Mouse (Mus musculus): ENCODE data around the gene Gm17455. TPM values are rescaled to one million over a fixed set of nuclear protein-coding genes. Genes with fewer than 3 reads are reported as not detected.

Gm17455 gene
- polyA plus RNA-seq, 1 experiment from 2014 or later, result 0.22 TPM

GRCm38 (mm10) chr10:60422756-60423155, 23.2 kb downstream of the Gm17455 start:
- H3K9me3 ChIP-seq (replicated peaks), result no peaks in the 10 kb centered on the region
- H3K27ac ChIP-seq (replicated peaks), result no peak overlapping the region
- no peaks in the 10 kb centered on the region for H3K27me3 ChIP-seq
- no peak overlapping the region for H3K9ac ChIP-seq
- H3K4me1 ChIP-seq (replicated peaks), result no peaks in the 10 kb centered on the region
- 62% methylated on average over 7 of the region's 7 CpGs for WGBS (ENCODE audit: insufficient replicate concordance)
- no peak overlapping the region for H3K4me3 ChIP-seq (replicated peaks)
- H3K36me3 ChIP-seq (replicated peaks), result no peaks in the 10 kb centered on the region
- H3K4me2 ChIP-seq, result no peak overlapping the region
- ATAC-seq (ENCODE audit: insufficient read depth), result no peak

GRCm38 (mm10) chr10:60430001-60430400, 30.5 kb downstream of the Gm17455 start:
- no peaks in the 10 kb centered on the region for H3K4me1 ChIP-seq (replicated peaks)
- no peak for ATAC-seq (ENCODE audit: insufficient read depth)
- no peak overlapping the region for H3K9ac ChIP-seq
- H3K27ac ChIP-seq (replicated peaks), result no peak overlapping the region
- H3K9me3 ChIP-seq (replicated peaks), result no peaks in the 10 kb centered on the region
- H3K27me3 ChIP-seq, result no peaks in the 10 kb centered on the region
- no peaks in the 10 kb centered on the region for H3K36me3 ChIP-seq (replicated peaks)
- H3K4me2 ChIP-seq, result no peak overlapping the region
- WGBS (ENCODE audit: insufficient replicate concordance), result 70% methylated on average over 10 of the region's 10 CpGs
- no peak overlapping the region for H3K4me3 ChIP-seq (replicated peaks)

GRCm38 (mm10) chr10:60430591-60430990, 31.1 kb downstream of the Gm17455 start:
- ATAC-seq (ENCODE audit: insufficient read depth), result no peak
- no peaks in the 10 kb centered on the region for H3K9me3 ChIP-seq (replicated peaks)
- H3K4me3 ChIP-seq (replicated peaks), result no peak overlapping the region
- no peak overlapping the region for H3K9ac ChIP-seq
- no peak overlapping the region for H3K27ac ChIP-seq (replicated peaks)
- no peaks in the 10 kb centered on the region for H3K27me3 ChIP-seq
- H3K36me3 ChIP-seq (replicated peaks), result no peaks in the 10 kb centered on the region
- no peaks in the 10 kb centered on the region for H3K4me1 ChIP-seq (replicated peaks)
- WGBS (ENCODE audit: insufficient replicate concordance), result 46% methylated on average over 6 of the region's 6 CpGs
- H3K4me2 ChIP-seq, result no peak overlapping the region

- no peaks in the 10 kb centered on the region for H3K4me1 ChIP-seq (replicated peaks)
- H3K9me3 ChIP-seq (replicated peaks), result no peaks in the 10 kb centered on the region
- H3K4me2 ChIP-seq, result no peak overlapping the region
- no peaks in the 10 kb centered on the region for H3K27me3 ChIP-seq
- 28% methylated on average over 4 of the region's 4 CpGs for WGBS (ENCODE audit: insufficient replicate concordance)
- no peak for ATAC-seq (ENCODE audit: insufficient read depth)
- no peaks in the 10 kb centered on the region for H3K36me3 ChIP-seq (replicated peaks)
- H3K9ac ChIP-seq, result no peak overlapping the region
- H3K4me3 ChIP-seq (replicated peaks), result no peak overlapping the region
- H3K27ac ChIP-seq (replicated peaks), result no peak overlapping the region
These were observed 33.2 kb downstream of the Gm17455 start for GRCm38 (mm10) chr10:60432679-60433078.

- no peaks in the 10 kb centered on the region for H3K36me3 ChIP-seq (replicated peaks)
- ATAC-seq (ENCODE audit: insufficient read depth), result no peak
- H3K27ac ChIP-seq (replicated peaks), result no peak overlapping the region
- H3K4me2 ChIP-seq, result no peak overlapping the region
- no peak overlapping the region for H3K4me3 ChIP-seq (replicated peaks)
- no peak overlapping the region for H3K9ac ChIP-seq
- H3K4me1 ChIP-seq (replicated peaks), result no peaks in the 10 kb centered on the region
- no peaks in the 10 kb centered on the region for H3K27me3 ChIP-seq
- H3K9me3 ChIP-seq (replicated peaks), result no peaks in the 10 kb centered on the region
- 51% methylated on average over 4 of the region's 4 CpGs for WGBS (ENCODE audit: insufficient replicate concordance)
These were observed 42.8 kb downstream of the Gm17455 start for GRCm38 (mm10) chr10:60442321-60442720.

- WGBS (ENCODE audit: insufficient replicate concordance), result 5% methylated on average over 2 of the region's 2 CpGs
- Histone ChIP-seq H3K4me1 (replicated peaks) (no peaks in the 10 kb centered on the region), H3K27ac (replicated peaks) (no peak overlapping the region), H3K9me3 (replicated peaks) (no peaks in the 10 kb centered on the region), H3K9ac (no peak overlapping the region), H3K27me3 (no peaks in the 10 kb centered on the region), H3K36me3 (replicated peaks) (no peaks in the 10 kb centered on the region), H3K4me3 (replicated peaks) (no peak overlapping the region), H3K4me2 (no peak overlapping the region)
- ATAC-seq (ENCODE audit: insufficient read depth), result no peak
These were observed 43.6 kb downstream of the Gm17455 start for GRCm38 (mm10) chr10:60443078-60443477.

GRCm38 (mm10) chr10:60445031-60445593, 45.6 kb downstream of the Gm17455 start:
- Histone ChIP-seq H3K9me3 (replicated peaks) (no peaks in the 10 kb centered on the region), H3K27ac (replicated peaks) (no peak overlapping the region), H3K27me3 (no peaks in the 10 kb centered on the region), H3K4me2 (no peak overlapping the region), H3K4me3 (replicated peaks) (no peak overlapping the region), H3K9ac (no peak overlapping the region), H3K36me3 (replicated peaks) (no peaks in the 10 kb centered on the region), H3K4me1 (replicated peaks) (no peaks in the 10 kb centered on the region)
- no peak for ATAC-seq (ENCODE audit: insufficient read depth)
- 45% methylated on average over 8 of the region's 8 CpGs for WGBS (ENCODE audit: insufficient replicate concordance)

- Histone ChIP-seq H3K4me3 (replicated peaks) (no peak overlapping the region), H3K4me1 (replicated peaks) (no peaks in the 10 kb centered on the region), H3K9ac (no peak overlapping the region), H3K9me3 (replicated peaks) (no peaks in the 10 kb centered on the region), H3K27me3 (no peaks in the 10 kb centered on the region), H3K36me3 (replicated peaks) (no peaks in the 10 kb centered on the region), H3K27ac (replicated peaks) (no peak overlapping the region), H3K4me2 (no peak overlapping the region)
- no peak for ATAC-seq (ENCODE audit: insufficient read depth)
- WGBS (ENCODE audit: insufficient replicate concordance), result 74% methylated on average over 12 of the region's 12 CpGs
These were observed 47.7 kb downstream of the Gm17455 start for GRCm38 (mm10) chr10:60447186-60447585.

Other genes with a start within 250 kb of the Gm17455 start
- 0.14 and 0.29 TPM in 2 replicates for gene Chst3, start 180.5 kb upstream of the Gm17455 start, polyA plus RNA-seq (2015; fragmentation: Nextera tagmentation; extraction: Ambion mirVana)
- 73.5 and 76.0 TPM in 2 replicates for gene Psap, start 122.1 kb upstream of the Gm17455 start, polyA plus RNA-seq (2015; fragmentation: Nextera tagmentation; extraction: Ambion mirVana)
- gene Vsir, start 52.9 kb upstream of the Gm17455 start, polyA plus RNA-seq (2015; fragmentation: Nextera tagmentation; extraction: Ambion mirVana), result 11.0 and 11.4 TPM in 2 replicates

Measured in liver, embryonic 15.5 days (tissue).